Mouse (Mus musculus) activated CD4-positive, CD25-positive, alpha-beta regulatory T cell, adult 4 months (primary cell): ENCODE results near the gene Papln. TPM values are rescaled to one million over a fixed set of nuclear protein-coding genes. Genes with fewer than 3 reads are reported as not detected.

Experiments
- ATAC-seq: one replicate; pipeline ENCODE4 v1.8.0; 2017
- polyA plus RNA-seq, 2 experiments: library from polyadenylated mRNA; unstranded; fragments of 100-300 nt; shearing (Covaris generic); gene quantifications; one replicate each; pipeline ENCODE4 v1.2.1; 2017

The Papln gene
- polyA plus RNA-seq, 2 experiments from 2014 or later: not detected

- no peak for ATAC-seq
Observed at GRCm38 (mm10) chr12:83833979-83834378, 70.5 kb downstream of the Papln start.

GRCm38 (mm10) chr12:83841409-83842190 lies 78.2 kb downstream of the Papln start:
- ATAC-seq: no peak

Other genes with a start within 250 kb of the Papln start
- 10 to 100 TPM; 17.7 to 21.2 TPM for gene Dcaf4, start 243.2 kb upstream of the Papln start, polyA plus RNA-seq
- gene Zfyve1, start 166.4 kb upstream of the Papln start, polyA plus RNA-seq: 10 to 100 TPM in 1 of 2 experiments, 1 to 10 TPM in 1; 8.1 to 12.2 TPM
- 100 to 1,000 TPM; 387 to 393 TPM for gene Rbm25, start 132.4 kb upstream of the Papln start, polyA plus RNA-seq
- gene Psen1, start 75.5 kb upstream of the Papln start, polyA plus RNA-seq: 100 to 1,000 TPM in 1 of 2 experiments, 10 to 100 TPM in 1; 95.7 to 120 TPM
- 10 to 100 TPM; 27.8 to 34.9 TPM for gene Numb, start 158.3 kb downstream of the Papln start, polyA plus RNA-seq
- 1 to 10 TPM; 1.2 to 2.0 TPM for gene Riox1, start 187.0 kb downstream of the Papln start, polyA plus RNA-seq
- gene Heatr4, start 221.2 kb downstream of the Papln start, polyA plus RNA-seq: not detected
- 10 to 100 TPM; 24.2 to 34.4 TPM for gene Acot2, start 224.2 kb downstream of the Papln start, polyA plus RNA-seq
- gene Acot1, start 245.9 kb downstream of the Papln start, polyA plus RNA-seq: not detected